Mouse (Mus musculus) frontal cortex, postnatal 36 days (tissue): ENCODE data around the gene P2ry13.

Experiments
- DNase-seq, 2 experiments: peaks; one replicate each; pipeline ENCODE4 v3.0.0; 2022; ENCODE audit warnings: low spot score in 2 of 2

Gene P2ry13

GRCm38 (mm10) chr3:59197329-59197948, 13.2 kb downstream of the P2ry13 start:
- no peak for DNase-seq

- no peak for DNase-seq
Measured at GRCm38 (mm10) chr3:59194938-59195337, 15.7 kb downstream of the P2ry13 start, which contains the start of gene Gpr87. TSS of gene Gpr87 (minus strand) at chr3:59195104.

- DNase-seq, result no peak
Measured at GRCm38 (mm10) chr3:59194099-59194498, 16.6 kb downstream of the P2ry13 start.

GRCm38 (mm10) chr3:59191674-59192073, 19.0 kb downstream of the P2ry13 start:
- DNase-seq, result no peak

GRCm38 (mm10) chr3:59187336-59187735, 23.3 kb downstream of the P2ry13 start:
- DNase-seq, result no peak

- no peak for DNase-seq
Measured at GRCm38 (mm10) chr3:59185662-59186061, 25.0 kb downstream of the P2ry13 start.

GRCm38 (mm10) chr3:59182129-59182528, 28.6 kb downstream of the P2ry13 start:
- no peak for DNase-seq

GRCm38 (mm10) chr3:59181134-59181533, 29.5 kb downstream of the P2ry13 start:
- no peak for DNase-seq

- DNase-seq, result no peak
Measured at GRCm38 (mm10) chr3:59176871-59177270, 33.8 kb downstream of the P2ry13 start.

- DNase-seq, result peak; percentile 33 to 65
Measured at GRCm38 (mm10) chr3:59175234-59175633, 35.4 kb downstream of the P2ry13 start.

GRCm38 (mm10) chr3:59174426-59175154, 36.1 kb downstream of the P2ry13 start:
- no peak for DNase-seq

GRCm38 (mm10) chr3:59169921-59170627, 40.6 kb downstream of the P2ry13 start:
- no peak for DNase-seq

GRCm38 (mm10) chr3:59169215-59169614, 41.5 kb downstream of the P2ry13 start:
- DNase-seq, result no peak

- DNase-seq, result no peak
Measured at GRCm38 (mm10) chr3:59168476-59168875, 42.2 kb downstream of the P2ry13 start.

GRCm38 (mm10) chr3:59167417-59168054, 43.1 kb downstream of the P2ry13 start:
- no peak for DNase-seq

- no peak for DNase-seq
Measured at GRCm38 (mm10) chr3:59160465-59160864, 50.2 kb downstream of the P2ry13 start.
